Mouse (Mus musculus) left cerebral cortex, adult 18-20 months (tissue): ENCODE results near the gene Mphosph10. TPM values are rescaled to one million over a fixed set of nuclear protein-coding genes. Genes with fewer than 3 reads are reported as not detected.

ENCODE experiments used
- DNase-seq, 2 experiments: peaks; one replicate each; pipeline ENCODE4 v3.0.0; 2021 to 2022; ENCODE audit warnings: low spot score in 2 of 2, mixed read lengths in 1 of 2
- long read RNA-seq, 2 experiments: library from polyadenylated mRNA; stranded (forward); transcript quantifications; one replicate each; pipeline ENCODE4 v2.0.0; 2021
- total RNA-seq, 2 experiments: library from RNA; stranded (reverse); gene quantifications; 2 replicates each; pipeline ENCODE4 v1.2.3; 2021

Gene Mphosph10
- total RNA-seq, result 10 to 100 TPM; 18.2 to 22.4 TPM
- long read RNA-seq, experiment 1, transcript Mphosph10-201 (11 exons, 2,248 nt), result major isoform, 25 of 29 reads
- long read RNA-seq, experiment 1, partial matches to known transcripts, result 3 of 29 reads
- long read RNA-seq, experiment 1, other reads (novel, unspliced or antisense), result 0 of 29 reads
- long read RNA-seq, experiment 2, transcript Mphosph10-201 (11 exons, 2,248 nt), result major isoform, 20 of 21 reads
- long read RNA-seq, experiment 2, partial matches to known transcripts, result 1 of 21 reads
- long read RNA-seq, experiment 2, other reads (novel, unspliced or antisense), result 0 of 21 reads

- DNase-seq, result peak; percentile 91 to 95
Observed at GRCm38 (mm10) chr7:64392122-64392818, at the start of gene Mphosph10, which contains the start of gene Mcee. Gene Mphosph10, minus strand, starts transcription at chr7:64392268. Gene Mcee, plus strand, starts transcription at chr7:64392607.

GRCm38 (mm10) chr7:64440519-64440918 lies 48.5 kb upstream of the Mphosph10 start:
- no peak for DNase-seq

- no peak for DNase-seq
Observed at GRCm38 (mm10) chr7:64439595-64440518, 47.8 kb upstream of the Mphosph10 start.

GRCm38 (mm10) chr7:64424861-64425260 lies 32.8 kb upstream of the Mphosph10 start:
- DNase-seq, result peak in 1 of 2 experiments; percentile 3

GRCm38 (mm10) chr7:64403989-64404388 lies 11.9 kb upstream of the Mphosph10 start:
- no peak for DNase-seq

- DNase-seq, result no peak
Observed at GRCm38 (mm10) chr7:64402452-64402851, 10.4 kb upstream of the Mphosph10 start.

GRCm38 (mm10) chr7:64400725-64401124 lies 8.7 kb upstream of the Mphosph10 start:
- no peak for DNase-seq

GRCm38 (mm10) chr7:64392819-64393151 lies 717 bp upstream of the Mphosph10 start:
- no peak for DNase-seq

- no peak for DNase-seq
Observed at GRCm38 (mm10) chr7:64391479-64391878, 589 bp downstream of the Mphosph10 start.

- peak; percentile 87 to 90 for DNase-seq
Observed at GRCm38 (mm10) chr7:64373830-64374562, 18.1 kb downstream of the Mphosph10 start, which contains the start of gene Fan1. Gene Fan1, minus strand, starts transcription at chr7:64374095.

GRCm38 (mm10) chr7:64373147-64373829 lies 18.8 kb downstream of the Mphosph10 start:
- no peak for DNase-seq

GRCm38 (mm10) chr7:64371940-64372878 lies 19.9 kb downstream of the Mphosph10 start:
- no peak for DNase-seq

- DNase-seq, result no peak
Observed at GRCm38 (mm10) chr7:64369841-64370240, 22.2 kb downstream of the Mphosph10 start.

GRCm38 (mm10) chr7:64365863-64366262 lies 26.2 kb downstream of the Mphosph10 start:
- no peak for DNase-seq

GRCm38 (mm10) chr7:64360586-64360945 lies 31.5 kb downstream of the Mphosph10 start:
- DNase-seq, result no peak

- DNase-seq, result no peak
Observed at GRCm38 (mm10) chr7:64359943-64360585, 32.0 kb downstream of the Mphosph10 start.

GRCm38 (mm10) chr7:64358666-64359065 lies 33.4 kb downstream of the Mphosph10 start:
- no peak for DNase-seq

GRCm38 (mm10) chr7:64357405-64357804 lies 34.7 kb downstream of the Mphosph10 start:
- peak; percentile 49 to 59 for DNase-seq

- no peak for DNase-seq
Observed at GRCm38 (mm10) chr7:64356661-64357060, 35.4 kb downstream of the Mphosph10 start.
